Mouse (Mus musculus): Measurements from ENCODE around the gene Atp8b5. TPM values are rescaled to one million over a fixed set of nuclear protein-coding genes. Genes with fewer than 3 reads are reported as not detected.

The Atp8b5 gene
- 0.79 and 3.6 TPM in 2 replicates for total RNA-seq (2017)

DNA sequence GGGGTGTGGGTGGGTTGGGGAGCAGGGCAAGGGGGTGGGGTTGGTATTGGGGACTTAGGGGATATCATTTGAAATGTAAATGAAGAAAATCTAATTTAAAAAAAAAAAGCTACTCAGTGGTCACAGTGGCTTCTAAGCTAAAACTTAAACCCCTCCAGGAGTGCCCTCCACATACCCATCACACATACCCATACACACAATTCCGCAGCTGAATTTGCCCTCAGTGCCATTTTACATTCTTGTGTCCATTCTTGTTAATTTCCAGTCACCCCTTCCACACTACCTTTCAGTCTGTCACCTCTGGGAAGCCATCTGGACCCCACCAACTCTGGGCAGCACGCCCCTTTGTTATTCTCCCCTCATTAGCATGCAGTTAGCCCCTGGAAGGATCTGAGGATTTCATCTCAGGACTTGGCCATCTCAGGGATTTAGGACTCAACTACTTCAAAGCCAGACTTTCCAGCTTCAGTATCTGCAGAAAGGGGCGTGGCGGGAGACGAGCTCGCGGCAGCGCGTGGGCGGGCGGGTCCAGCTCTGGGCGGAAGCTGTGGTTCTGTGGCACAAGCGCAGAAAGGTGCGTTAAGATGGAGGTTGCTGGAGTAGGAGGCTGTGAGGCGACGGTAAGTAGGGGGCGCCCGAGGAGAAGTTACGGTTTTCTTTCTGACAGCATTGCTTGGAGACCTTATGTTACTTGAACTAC lies at the start of gene Atp8b5:
Gene Atp8b5, plus strand, starts transcription at position 537 of the 700 bp plus-strand sequence.
- peak; percentile 91 to 98 for ATAC-seq (replicated peaks in 1 of 2; ENCODE audit: insufficient read depth in 1 of 2, low FRiP score in 2 of 2, low TSS enrichment in 1 of 2, low read depth in 1 of 2, poor library complexity in 2 of 2, severe bottlenecking in 2 of 2)

GRCm38 (mm10) chr4:43217997-43218396 lies 49.0 kb upstream of the Atp8b5 start:
- ATAC-seq (replicated peaks in 1 of 2; ENCODE audit: insufficient read depth in 1 of 2, low FRiP score in 2 of 2, low TSS enrichment in 1 of 2, low read depth in 1 of 2, poor library complexity in 2 of 2, severe bottlenecking in 2 of 2), result no peak

- ATAC-seq (replicated peaks in 1 of 2; ENCODE audit: insufficient read depth in 1 of 2, low FRiP score in 2 of 2, low TSS enrichment in 1 of 2, low read depth in 1 of 2, poor library complexity in 2 of 2, severe bottlenecking in 2 of 2), result no peak
These were observed 35.1 kb upstream of the Atp8b5 start for GRCm38 (mm10) chr4:43231821-43232220.

GRCm38 (mm10) chr4:43232985-43233384 lies 34.0 kb upstream of the Atp8b5 start:
- ATAC-seq (replicated peaks in 1 of 2; ENCODE audit: insufficient read depth in 1 of 2, low FRiP score in 2 of 2, low TSS enrichment in 1 of 2, low read depth in 1 of 2, poor library complexity in 2 of 2, severe bottlenecking in 2 of 2), result no peak

DNA sequence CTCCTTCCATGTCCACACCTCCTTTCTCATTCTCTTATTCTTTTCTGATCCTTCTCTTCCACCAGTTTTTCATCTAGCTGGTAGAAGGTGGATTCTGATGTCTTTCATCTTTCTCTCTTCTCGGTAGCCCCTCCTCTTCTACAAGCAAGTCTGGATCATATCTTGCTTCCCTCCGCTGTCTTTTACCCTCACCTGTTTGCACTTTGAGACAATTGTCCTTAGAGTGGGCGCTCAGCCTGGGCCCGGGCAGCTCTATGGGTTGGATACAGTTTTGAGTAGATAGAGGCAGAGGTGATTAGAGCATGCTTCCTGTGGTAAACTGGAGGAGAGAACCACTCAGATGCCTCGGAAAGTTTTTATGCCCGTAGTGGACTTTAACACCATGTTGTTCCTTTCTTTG lies 33.5 kb upstream of the Atp8b5 start:
- no peak for ATAC-seq (replicated peaks in 1 of 2; ENCODE audit: insufficient read depth in 1 of 2, low FRiP score in 2 of 2, low TSS enrichment in 1 of 2, low read depth in 1 of 2, poor library complexity in 2 of 2, severe bottlenecking in 2 of 2)

DNA sequence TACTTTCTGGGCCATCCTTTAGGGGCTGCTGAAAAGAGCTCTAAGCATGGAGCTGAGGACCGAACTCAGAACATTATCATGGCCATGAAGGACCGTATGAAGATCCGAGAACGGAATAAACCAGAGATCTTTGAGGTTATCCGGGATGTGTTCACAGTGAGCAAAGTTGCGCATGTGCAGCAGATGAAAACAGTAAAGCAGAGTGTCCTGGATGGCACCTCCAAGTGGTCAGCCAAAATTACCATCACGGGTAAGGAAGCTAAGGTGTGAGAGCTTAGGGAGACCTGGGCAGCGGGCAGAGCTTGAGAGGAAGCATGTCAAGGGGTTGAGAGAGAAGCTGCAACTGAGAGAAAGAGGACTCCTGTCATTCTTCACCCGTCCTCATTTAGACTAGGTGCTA lies 30.1 kb upstream of the Atp8b5 start:
- ATAC-seq (replicated peaks in 1 of 2; ENCODE audit: insufficient read depth in 1 of 2, low FRiP score in 2 of 2, low TSS enrichment in 1 of 2, low read depth in 1 of 2, poor library complexity in 2 of 2, severe bottlenecking in 2 of 2), result no peak

GRCm38 (mm10) chr4:43240716-43241115 lies 26.2 kb upstream of the Atp8b5 start:
- ATAC-seq (replicated peaks in 1 of 2; ENCODE audit: insufficient read depth in 1 of 2, low FRiP score in 2 of 2, low TSS enrichment in 1 of 2, low read depth in 1 of 2, poor library complexity in 2 of 2, severe bottlenecking in 2 of 2), result no peak

GRCm38 (mm10) chr4:43244022-43244421 lies 22.9 kb upstream of the Atp8b5 start:
- no peak for ATAC-seq (replicated peaks in 1 of 2; ENCODE audit: insufficient read depth in 1 of 2, low FRiP score in 2 of 2, low TSS enrichment in 1 of 2, low read depth in 1 of 2, poor library complexity in 2 of 2, severe bottlenecking in 2 of 2)

GRCm38 (mm10) chr4:43245776-43246175 lies 21.2 kb upstream of the Atp8b5 start:
- no peak for ATAC-seq (replicated peaks in 1 of 2; ENCODE audit: insufficient read depth in 1 of 2, low FRiP score in 2 of 2, low TSS enrichment in 1 of 2, low read depth in 1 of 2, poor library complexity in 2 of 2, severe bottlenecking in 2 of 2)

GRCm38 (mm10) chr4:43248026-43248425 lies 18.9 kb upstream of the Atp8b5 start:
- no peak for ATAC-seq (replicated peaks in 1 of 2; ENCODE audit: insufficient read depth in 1 of 2, low FRiP score in 2 of 2, low TSS enrichment in 1 of 2, low read depth in 1 of 2, poor library complexity in 2 of 2, severe bottlenecking in 2 of 2)

DNA sequence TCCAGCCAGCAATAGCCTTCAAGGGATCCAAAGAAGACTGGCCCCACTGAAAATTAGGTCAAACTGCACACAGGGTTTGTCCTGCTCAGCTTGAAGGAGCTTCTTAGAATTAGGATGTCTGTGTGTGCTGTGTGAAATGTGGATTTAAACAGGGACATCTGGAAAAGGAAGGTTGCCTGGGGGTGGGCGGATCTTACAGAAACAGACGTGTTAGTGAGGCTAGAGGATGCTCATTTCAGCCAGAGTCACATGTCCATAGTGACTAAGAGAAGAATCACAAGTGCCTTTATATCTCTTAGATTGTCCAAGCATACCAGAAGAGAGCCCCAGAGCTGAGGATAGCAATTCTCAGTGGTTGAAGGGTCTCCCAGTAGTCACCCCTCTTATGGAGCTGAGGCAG lies 18.1 kb upstream of the Atp8b5 start:
- no peak for ATAC-seq (replicated peaks in 1 of 2; ENCODE audit: insufficient read depth in 1 of 2, low FRiP score in 2 of 2, low TSS enrichment in 1 of 2, low read depth in 1 of 2, poor library complexity in 2 of 2, severe bottlenecking in 2 of 2)

DNA sequence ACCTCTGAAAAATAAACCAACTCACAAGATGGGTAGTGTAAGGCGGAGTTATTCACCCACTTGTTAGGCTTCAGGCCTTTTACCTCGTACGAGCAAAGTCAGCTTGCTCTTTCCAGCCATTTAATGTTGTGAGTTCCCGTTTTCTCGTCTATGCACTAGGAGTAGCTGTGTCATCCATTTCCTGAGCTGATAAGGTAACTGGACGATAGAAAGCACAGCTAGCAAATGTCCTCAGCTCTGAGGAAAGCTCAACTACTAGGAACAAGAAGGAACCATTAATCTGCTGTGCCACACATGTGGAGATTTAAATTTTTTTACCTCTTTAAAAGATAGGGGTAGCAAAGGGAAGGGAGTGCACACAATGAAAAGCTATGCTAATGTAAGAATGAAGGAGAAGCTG lies 15.7 kb upstream of the Atp8b5 start:
- peak in 1 of 2 experiments; percentile 53; a peak in 1 of 4 replicates for ATAC-seq (replicated peaks in 1 of 2; ENCODE audit: insufficient read depth in 1 of 2, low FRiP score in 2 of 2, low TSS enrichment in 1 of 2, low read depth in 1 of 2, poor library complexity in 2 of 2, severe bottlenecking in 2 of 2)

DNA sequence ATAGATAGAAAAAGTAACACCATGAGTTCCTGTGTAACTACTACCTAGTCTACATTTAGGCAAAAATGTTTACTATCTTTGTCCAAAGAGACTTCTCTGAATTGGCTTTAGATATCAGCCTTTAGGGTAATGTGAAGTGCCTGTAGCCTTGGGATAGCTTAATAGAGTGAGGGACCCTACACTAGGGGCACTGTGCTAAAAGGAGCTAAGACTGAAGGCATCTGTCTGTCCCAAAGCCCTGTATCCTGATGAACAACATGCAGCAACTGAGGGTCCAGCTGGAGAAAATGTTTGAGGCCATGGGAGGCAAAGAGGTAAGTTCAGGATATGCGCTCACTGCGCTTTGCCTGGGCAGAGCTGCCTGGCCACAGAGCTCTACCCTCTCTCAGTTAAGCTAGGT lies 9.9 kb upstream of the Atp8b5 start:
- ATAC-seq (replicated peaks in 1 of 2; ENCODE audit: insufficient read depth in 1 of 2, low FRiP score in 2 of 2, low TSS enrichment in 1 of 2, low read depth in 1 of 2, poor library complexity in 2 of 2, severe bottlenecking in 2 of 2), result no peak

DNA sequence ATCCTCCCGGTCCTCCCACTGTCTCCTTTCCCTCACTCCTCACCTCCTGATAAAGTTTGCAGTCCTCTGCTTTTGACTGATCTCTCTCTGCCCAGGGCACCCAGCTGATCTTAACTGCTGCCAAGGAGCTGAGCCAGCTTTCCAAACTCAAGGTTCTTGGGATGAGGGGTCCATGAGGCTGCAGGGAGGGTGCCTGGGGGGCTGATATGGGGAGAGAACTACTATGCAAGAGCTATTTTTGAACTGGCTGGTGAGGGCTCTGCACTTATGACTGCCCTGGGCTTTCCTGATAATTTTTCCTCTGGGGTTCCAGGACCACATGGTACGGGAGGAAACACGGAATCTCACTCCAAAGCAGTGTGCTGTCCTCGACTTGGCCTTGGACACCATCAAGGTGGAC lies 8.4 kb upstream of the Atp8b5 start:
- no peak for ATAC-seq (replicated peaks in 1 of 2; ENCODE audit: insufficient read depth in 1 of 2, low FRiP score in 2 of 2, low TSS enrichment in 1 of 2, low read depth in 1 of 2, poor library complexity in 2 of 2, severe bottlenecking in 2 of 2)

- no peak for ATAC-seq (replicated peaks in 1 of 2; ENCODE audit: insufficient read depth in 1 of 2, low FRiP score in 2 of 2, low TSS enrichment in 1 of 2, low read depth in 1 of 2, poor library complexity in 2 of 2, severe bottlenecking in 2 of 2)
These were observed 7.5 kb upstream of the Atp8b5 start for GRCm38 (mm10) chr4:43259435-43259834.

GRCm38 (mm10) chr4:43260096-43260495 lies 6.9 kb upstream of the Atp8b5 start:
- no peak for ATAC-seq (replicated peaks in 1 of 2; ENCODE audit: insufficient read depth in 1 of 2, low FRiP score in 2 of 2, low TSS enrichment in 1 of 2, low read depth in 1 of 2, poor library complexity in 2 of 2, severe bottlenecking in 2 of 2)

DNA sequence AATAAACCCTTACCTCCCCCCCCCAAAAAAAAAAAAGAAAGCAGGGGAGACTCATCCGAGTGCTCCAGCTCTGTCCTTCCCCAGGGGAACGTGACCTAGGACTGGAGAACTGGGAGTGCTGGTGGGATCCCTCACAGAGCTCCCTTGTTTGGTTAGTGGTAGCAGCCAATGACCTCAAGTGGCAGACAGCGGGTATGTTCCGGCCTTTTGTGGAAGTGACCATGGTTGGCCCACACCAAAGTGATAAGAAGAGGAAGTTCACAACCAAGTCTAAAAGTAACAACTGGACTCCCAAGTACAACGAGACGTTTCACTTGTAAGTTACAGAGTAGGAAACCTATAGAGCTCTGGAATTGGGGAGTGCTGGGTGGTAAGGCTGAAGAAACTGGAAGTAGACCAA lies 4.1 kb upstream of the Atp8b5 start:
- no peak for ATAC-seq (replicated peaks in 1 of 2; ENCODE audit: insufficient read depth in 1 of 2, low FRiP score in 2 of 2, low TSS enrichment in 1 of 2, low read depth in 1 of 2, poor library complexity in 2 of 2, severe bottlenecking in 2 of 2)

GRCm38 (mm10) chr4:43266146-43266545 lies 813 bp upstream of the Atp8b5 start:
- ATAC-seq (replicated peaks in 1 of 2; ENCODE audit: insufficient read depth in 1 of 2, low FRiP score in 2 of 2, low TSS enrichment in 1 of 2, low read depth in 1 of 2, poor library complexity in 2 of 2, severe bottlenecking in 2 of 2), result no peak

DNA sequence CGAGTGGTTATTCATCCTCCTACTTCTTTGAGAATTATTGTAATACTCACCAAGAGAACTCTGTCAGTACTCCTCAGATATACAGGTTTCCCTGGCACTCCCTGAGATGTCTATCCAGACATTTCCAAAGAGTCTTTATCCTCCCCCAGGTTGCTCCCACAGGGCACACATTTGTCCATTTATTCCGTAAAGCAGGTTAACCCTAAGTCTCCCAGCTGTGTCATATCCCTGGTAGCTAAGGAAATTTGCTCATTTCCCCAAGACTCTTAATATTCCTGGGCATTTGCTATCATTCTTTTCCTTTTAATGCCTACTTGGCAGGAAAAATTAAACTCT lies 332 bp downstream of the Atp8b5 start:
- ATAC-seq (replicated peaks in 1 of 2; ENCODE audit: insufficient read depth in 1 of 2, low FRiP score in 2 of 2, low TSS enrichment in 1 of 2, low read depth in 1 of 2, poor library complexity in 2 of 2, severe bottlenecking in 2 of 2), result no peak
